Mouse (Mus musculus): ENCODE measurements around the gene Acss3.

DNA sequence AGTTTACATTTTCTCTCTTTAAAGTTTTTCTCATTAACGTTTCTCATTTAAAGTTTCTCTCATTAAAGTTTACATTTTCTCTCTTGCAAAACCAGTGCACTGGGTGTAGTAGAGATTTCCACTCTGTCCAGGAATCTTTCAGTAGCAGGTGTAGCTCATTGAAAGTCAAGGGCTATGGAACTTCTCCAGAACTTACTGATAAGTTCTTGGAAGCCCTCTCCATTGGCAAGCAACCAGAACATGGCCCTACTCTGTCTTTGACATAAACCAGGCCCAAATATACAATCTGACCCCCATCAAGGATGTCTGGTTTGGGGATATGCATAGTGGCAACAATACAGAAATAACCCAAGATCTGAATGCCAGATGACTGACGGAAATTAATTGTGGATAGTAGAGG is 82.6 kb downstream of the Acss3 start:
- TF ChIP-seq CTCF (IDR thresholded peaks at IDR 0.05; ENCODE audit: extremely low read depth, insufficient read depth, insufficient read length, insufficient replicate concordance) (no peak), POLR2A (IDR thresholded peaks at IDR 0.05; ENCODE audit: low read depth, low read length) (no peak)
